Mouse (Mus musculus) spleen, adult 2 months (tissue): Measurements from ENCODE around the gene Helb. TPM values are rescaled to one million over a fixed set of nuclear protein-coding genes. Genes with fewer than 3 reads are reported as not detected.

Source experiments
- DNase-seq, 2 experiments: peaks; one replicate each; pipeline versions ENCODE4 v3.0.0 to v3.0.0-alpha.2; 2012 to 2021; ENCODE audit warnings: low spot score in 2 of 2, low read depth in 1 of 2
- H3K27ac ChIP-seq: fragments of 200-500 bp; 2 replicates; pipeline ENCODE4 v1.5.1; 2012; ENCODE audit warnings: low read length, inconsistent platforms; ENCODE audit not compliant: insufficient read depth
- H3K27me3 ChIP-seq: fragments of 200-500 bp; 2 replicates; pipeline ENCODE4 v1.6.1; 2012; ENCODE audit warnings: mild to moderate bottlenecking, moderate library complexity, low read length, inconsistent platforms; ENCODE audit not compliant: control insufficient read depth, insufficient read depth
- H3K36me3 ChIP-seq: fragments of 200-500 bp; 2 replicates; pipeline ENCODE4 v1.6.1; 2012; ENCODE audit warnings: mild to moderate bottlenecking, low read length, inconsistent platforms; ENCODE audit not compliant: control insufficient read depth, insufficient read depth
- H3K4me1 ChIP-seq: fragments of 200-500 bp; 2 replicates; pipeline ENCODE4 v1.6.1; 2011; ENCODE audit warnings: inconsistent platforms; ENCODE audit not compliant: control insufficient read depth, insufficient read depth, insufficient read length
- H3K4me3 ChIP-seq: fragments of 200-500 bp; 2 replicates; pipeline ENCODE4 v1.5.1; 2011; ENCODE audit warnings: mild to moderate bottlenecking, inconsistent platforms; ENCODE audit not compliant: insufficient read depth, insufficient read length; ENCODE audit errors: extremely low read depth
- CTCF ChIP-seq: fragments of 200-500 bp; IDR thresholded peaks from 2 replicates; pipeline ENCODE4 v1.5.1; 2011; ENCODE audit warnings: mild to moderate bottlenecking, inconsistent platforms; ENCODE audit not compliant: insufficient read depth, insufficient read length, insufficient replicate concordance; ENCODE audit errors: extremely low read depth
- POLR2A ChIP-seq: fragments of 200-500 bp; IDR thresholded peaks from 2 replicates; pipeline ENCODE4 v1.6.1; 2011; ENCODE audit warnings: low read depth, low read length, inconsistent platforms
- WGBS: fragments of 180-500 bp; shearing (Covaris S2); methylation state at CpG from one replicate; pipeline ENCODE4 v1.1.7; 2018; 5-methylcytosine and 5-hydroxymethylcytosine counted together
- polyA plus RNA-seq: library from polyadenylated mRNA; depleted of rRNA; stranded (reverse); fragments of >200 nt; gene quantifications from 2 replicates; pipeline ENCODE4 v1.2.3, GENCODE M21; 2012

Helb gene
- polyA plus RNA-seq, 1 experiment, result 9.3 TPM

DNA sequence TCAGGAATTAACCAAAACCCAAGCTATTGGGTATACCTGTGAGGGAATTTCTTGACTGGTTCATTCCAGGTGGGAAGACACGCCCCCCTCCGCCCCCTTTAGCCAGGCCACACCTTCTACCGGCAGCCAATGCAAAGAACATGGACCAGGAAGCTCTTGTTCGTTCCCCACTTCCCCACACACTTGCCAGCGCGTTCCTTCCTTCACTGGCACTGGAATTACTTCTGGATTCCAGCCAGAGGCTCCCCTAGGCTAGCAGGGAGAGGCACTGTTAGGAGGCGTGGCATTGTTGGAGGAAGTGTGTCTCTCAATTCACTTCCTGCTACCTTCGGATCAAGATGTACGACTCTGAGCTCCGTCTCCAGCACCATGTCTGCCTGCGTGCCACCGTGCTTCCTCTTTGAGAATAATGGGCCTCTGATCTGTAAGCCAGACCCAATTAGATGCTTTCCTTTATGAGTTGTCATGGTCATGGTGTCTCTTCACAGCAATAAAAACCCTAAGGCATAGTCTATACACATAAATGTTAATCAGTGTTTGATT lies 23.3 kb upstream of the Helb start:
- 50% methylated on average over 12 of the region's 12 CpGs for WGBS
- TF ChIP-seq CTCF (no peak), POLR2A (no peak)
- H3K4me1 ChIP-seq, result no peaks in the 10 kb centered on the region; the same call in 1 of the 2 replicates

DNA sequence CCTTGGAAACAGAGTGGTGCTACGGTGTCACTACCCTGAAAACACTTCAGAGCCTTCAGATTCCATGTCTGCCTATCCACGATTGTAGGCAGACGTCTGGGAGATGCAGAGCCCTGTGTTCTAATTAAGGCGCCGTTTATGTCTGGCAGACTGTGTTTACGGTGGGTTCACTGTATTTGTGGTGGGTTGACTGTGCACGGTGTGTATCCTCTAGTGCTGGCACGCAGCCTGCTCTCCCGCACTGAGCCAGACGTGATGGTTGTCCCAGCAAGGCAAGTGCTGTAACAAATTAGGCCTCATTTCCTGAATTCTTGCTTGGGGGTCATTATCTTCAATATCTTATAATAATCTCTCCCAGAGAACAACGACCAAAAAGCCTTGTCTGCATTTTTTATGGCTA lies 20.9 kb upstream of the Helb start:
- no peak overlapping the region for H3K27ac ChIP-seq
- WGBS, result 76% methylated on average over 11 of the region's 11 CpGs
- H3K27me3 ChIP-seq, result no peaks in the 10 kb centered on the region
- no peak for DNase-seq
- no peak for TF ChIP-seq POLR2A
- TF ChIP-seq CTCF, result no peak
- H3K36me3 ChIP-seq, result no peaks in the 10 kb centered on the region
- H3K4me3 ChIP-seq, result no peak overlapping the region
- H3K4me1 ChIP-seq, result no peaks in the 10 kb centered on the region

More for the DNA sequence above, 23.3 kb upstream of the Helb start:
- Histone ChIP-seq H3K36me3 (no peaks in the 10 kb centered on the region), H3K27me3 (no peaks in the 10 kb centered on the region), H3K27ac (no peak overlapping the region), H3K4me3 (no peak overlapping the region)
- no peak for DNase-seq

DNA sequence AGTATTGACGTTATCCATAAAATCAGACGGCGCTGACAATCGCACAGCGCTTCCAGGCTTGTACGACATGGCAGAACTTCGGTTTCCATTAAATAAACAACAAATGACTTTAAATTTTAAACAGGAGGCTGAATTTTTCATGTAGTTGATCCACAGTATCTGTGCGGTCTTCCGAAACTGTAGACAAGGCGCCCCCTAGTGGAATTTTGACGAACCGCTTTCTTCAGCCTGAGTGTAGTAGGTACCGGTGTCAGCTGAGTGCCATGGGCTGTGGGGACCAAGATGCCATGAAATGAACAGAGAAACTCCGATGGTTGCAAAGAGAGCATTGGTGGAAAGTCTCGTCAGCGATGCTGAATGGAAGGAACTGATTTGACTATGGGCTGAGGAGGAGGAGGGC lies 17.8 kb upstream of the Helb start:
- H3K4me1 ChIP-seq, result no peaks in the 10 kb centered on the region
- no peaks in the 10 kb centered on the region for H3K36me3 ChIP-seq
- H3K4me3 ChIP-seq, result no peak overlapping the region
- WGBS, result 72% methylated on average over 16 of the region's 16 CpGs
- no peaks in the 10 kb centered on the region for H3K27me3 ChIP-seq
- DNase-seq, result peak in 1 of 2 experiments; percentile 25
- TF ChIP-seq POLR2A (no peak), CTCF (0 out of 2 replicates have a peak, but pooled peaks have one; percentile 7)
- H3K27ac ChIP-seq, result no peak overlapping the region

DNA sequence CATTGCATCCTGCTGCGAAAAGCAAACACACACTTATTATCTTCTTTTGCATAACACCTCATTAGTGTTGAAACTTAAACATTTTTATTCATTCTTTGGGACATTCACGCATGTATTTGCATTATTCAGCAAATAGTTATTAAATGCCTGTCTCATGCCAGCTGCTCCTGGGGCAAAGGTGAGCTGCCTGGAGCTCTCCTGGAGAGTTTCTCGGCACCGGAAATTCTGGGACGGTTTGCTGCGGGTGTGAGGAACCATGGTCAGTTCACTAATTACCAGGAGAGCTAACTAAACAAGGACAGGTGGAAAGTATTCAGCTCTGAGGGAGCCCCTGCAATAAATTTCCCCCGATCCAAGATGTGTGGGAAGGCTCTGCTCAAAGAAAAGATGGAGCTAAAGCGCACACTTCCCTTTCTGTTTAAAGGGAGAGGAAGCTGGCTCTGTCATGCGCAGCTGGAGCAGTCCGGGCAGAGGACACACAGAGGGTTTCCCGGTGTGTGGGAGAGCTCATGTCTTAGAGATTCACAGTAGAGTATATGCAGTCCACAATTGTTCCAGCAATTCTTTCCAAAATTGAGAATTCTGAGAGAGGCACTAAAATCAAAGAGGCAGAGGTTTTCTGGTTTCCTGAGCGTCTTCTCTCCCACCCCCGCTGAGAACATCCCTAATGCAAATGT lies 16.0 kb upstream of the Helb start:
- Histone ChIP-seq H3K36me3 (no peaks in the 10 kb centered on the region), H3K4me3 (no peak overlapping the region), H3K27ac (no peak overlapping the region), H3K4me1 (no peaks in the 10 kb centered on the region), H3K27me3 (no peaks in the 10 kb centered on the region)
- DNase-seq, result no peak
- TF ChIP-seq POLR2A, result no peak
- no peak for TF ChIP-seq CTCF
- 38% methylated on average over 13 of the region's 13 CpGs for WGBS

DNA sequence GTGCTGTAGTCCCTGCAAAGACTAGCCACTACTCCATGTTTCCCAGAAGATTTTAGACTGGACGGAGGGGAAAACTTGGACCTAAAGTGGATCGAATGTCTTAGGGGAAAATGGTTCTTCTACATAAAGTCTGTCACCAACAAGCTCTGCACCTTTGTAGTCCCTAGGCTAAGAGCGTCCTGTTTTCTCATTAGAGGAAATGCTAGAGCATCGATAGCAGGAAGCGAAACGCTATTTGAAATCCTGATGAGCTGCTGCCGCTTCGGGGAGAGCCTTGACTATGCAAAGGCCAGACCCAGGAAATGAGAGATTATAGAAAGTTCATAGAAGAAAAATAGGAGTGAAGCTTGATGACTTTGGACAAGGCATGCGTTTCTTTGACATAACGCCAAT lies 12.7 kb upstream of the Helb start:
- WGBS, result 22% methylated on average over 10 of the region's 10 CpGs
- no peak for TF ChIP-seq CTCF
- no peak for TF ChIP-seq POLR2A
- Histone ChIP-seq H3K4me1 (no peaks in the 10 kb centered on the region), H3K36me3 (no peaks in the 10 kb centered on the region), H3K4me3 (no peak overlapping the region), H3K27me3 (no peaks in the 10 kb centered on the region), H3K27ac (no peak overlapping the region)
- DNase-seq, result no peak

DNA sequence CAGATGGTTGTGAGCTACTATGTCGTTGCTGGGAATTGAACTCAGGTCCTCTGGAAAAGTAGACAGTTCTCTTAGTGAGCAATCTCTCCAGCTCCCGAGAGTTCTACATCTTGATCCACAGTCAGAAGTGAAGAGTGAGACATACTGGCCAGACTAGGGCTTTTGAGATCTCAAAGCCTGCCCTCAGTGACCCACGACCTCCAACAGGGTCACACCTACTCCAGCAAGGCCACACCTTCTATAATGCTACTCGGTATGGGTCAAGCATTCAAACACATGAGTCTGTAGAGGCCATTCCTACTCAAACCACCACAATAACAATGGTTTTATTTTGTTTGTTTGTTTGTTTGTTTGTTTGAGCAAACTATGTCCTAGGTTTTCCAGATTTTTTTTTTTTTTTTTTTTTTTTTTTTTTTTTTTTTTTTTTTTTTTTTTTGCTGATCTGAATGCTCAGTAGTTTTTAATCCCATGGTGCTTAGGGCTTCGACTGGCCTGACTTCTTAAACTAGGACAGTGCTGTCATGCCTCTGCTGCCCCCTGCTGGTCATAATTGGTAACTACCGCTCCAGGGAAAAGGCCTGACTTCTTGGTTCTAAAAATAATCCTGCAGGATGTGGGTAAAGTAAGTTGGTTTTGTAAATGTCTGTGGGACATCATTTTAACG lies 12.1 kb upstream of the Helb start:
- Histone ChIP-seq H3K4me3 (no peak overlapping the region), H3K27me3 (no peaks in the 10 kb centered on the region), H3K36me3 (no peaks in the 10 kb centered on the region), H3K27ac (no peak overlapping the region), H3K4me1 (no peaks in the 10 kb centered on the region)
- TF ChIP-seq POLR2A (no peak), CTCF (peak; percentile 78; the same call in 1 of the 2 replicates)
- peak; percentile 52 to 77 for DNase-seq
- WGBS, result 47% methylated on average over 7 of the region's 7 CpGs

DNA sequence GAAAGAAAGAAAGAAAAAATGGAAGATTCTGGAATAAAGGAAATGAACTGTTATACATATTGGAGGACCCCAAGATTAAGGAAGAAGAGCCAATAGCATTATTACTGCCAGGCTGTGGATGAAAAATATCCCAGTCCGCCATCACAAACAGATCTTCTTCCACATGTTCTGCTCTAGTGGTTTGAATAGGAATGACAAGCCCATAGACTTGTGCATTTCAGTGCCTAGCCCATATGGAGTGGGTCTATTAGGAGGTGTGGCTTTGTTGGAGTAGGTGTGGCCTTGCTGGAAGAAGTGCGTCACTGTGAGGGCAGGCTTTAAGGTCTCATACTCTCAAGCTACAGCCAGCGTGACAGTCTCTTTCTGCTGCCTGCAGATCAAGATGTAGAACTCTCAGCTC lies 10.9 kb upstream of the Helb start:
- TF ChIP-seq CTCF, result no peak
- TF ChIP-seq POLR2A, result no peak
- H3K36me3 ChIP-seq, result no peaks in the 10 kb centered on the region
- no peak overlapping the region for H3K4me3 ChIP-seq
- DNase-seq, result no peak
- no peaks in the 10 kb centered on the region for H3K4me1 ChIP-seq
- H3K27me3 ChIP-seq, result no peaks in the 10 kb centered on the region
- H3K27ac ChIP-seq, result no peak overlapping the region
- WGBS, result 92% methylated on average over 3 of the region's 3 CpGs
